In genomic region chr6:149244159-149244558, GRCm38 (mm10) we compare ENCODE assay signal across 14 mouse cellular contexts.
"Had no signal": no experiment of that assay in that cellular context is flagged by ENCODE, and none has a peak within 500 bp of the region (broad histone marks: within the 10 kb centered on the region; RNA-seq: fewer than 3 reads in every experiment).

No protein-coding gene starts in this region.

- ATAC-seq: midbrain, embryonic 16.5 days had no signal

- DNase-seq: lung, adult 18-20 months; lung, embryonic 14.5 days; lung, postnatal 10 days; lung, postnatal 4 days; midbrain, embryonic 14.5 days; retina, postnatal 1 day; right cerebral cortex, adult 18-20 months; right cerebral cortex, postnatal 25 days; right cerebral cortex, postnatal 4 days; spleen, adult 18-20 months; thymus, adult 18-20 months; thymus, postnatal 14 days; thymus, postnatal 36 days had no signal
